Mouse (Mus musculus): ENCODE results near the gene Cadm2. TPM values are rescaled to one million over a fixed set of nuclear protein-coding genes. Genes with fewer than 3 reads are reported as not detected.

The Cadm2 gene
- total RNA-seq, 1 experiment from 2014 or later = not detected

GRCm38 (mm10) chr16:66793067-66793466 is 827.6 kb downstream of the Cadm2 start:
- no peak for ATAC-seq (replicated peaks; ENCODE audit: low read depth, poor library complexity, severe bottlenecking)

DNA sequence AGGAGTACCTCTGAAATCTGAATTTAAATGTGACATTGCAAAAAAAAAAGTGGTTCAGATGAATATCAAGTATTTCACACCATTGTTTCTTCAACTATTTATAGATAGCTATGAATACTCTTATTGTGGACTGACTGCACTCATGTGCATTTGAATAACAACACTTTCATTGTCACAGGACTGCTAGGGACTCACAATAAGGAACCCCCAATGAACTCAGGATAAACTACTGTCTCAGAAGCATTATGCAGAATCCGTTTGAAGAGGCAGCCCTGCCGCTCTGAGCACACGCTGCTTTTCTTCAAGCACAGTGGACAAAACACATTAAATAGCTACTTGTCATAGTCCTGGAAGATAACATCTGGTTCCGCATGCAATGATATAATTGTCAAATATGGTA is 848.8 kb downstream of the Cadm2 start:
- no peak for ATAC-seq (replicated peaks; ENCODE audit: low read depth, poor library complexity, severe bottlenecking)

DNA sequence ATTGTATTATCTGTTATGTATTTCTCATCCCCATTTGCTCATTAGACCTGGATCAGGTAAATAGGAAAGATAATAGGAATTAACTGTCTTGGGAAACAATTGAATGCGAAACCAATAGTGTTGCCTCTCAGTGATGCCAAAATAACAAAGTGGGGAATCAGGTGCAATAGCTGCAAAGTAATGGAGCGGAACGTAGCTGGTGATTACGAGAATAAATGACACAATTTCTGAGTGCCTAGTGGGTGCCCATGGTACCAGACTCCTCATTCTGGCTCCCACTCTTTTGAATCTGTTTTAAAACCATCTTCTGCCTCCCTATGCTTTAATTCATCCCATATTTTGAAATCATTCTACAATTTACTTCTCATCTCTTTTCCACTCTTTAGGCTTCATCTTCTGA is 851.2 kb downstream of the Cadm2 start:
- no peak for ATAC-seq (replicated peaks; ENCODE audit: low read depth, poor library complexity, severe bottlenecking)

- no peak for ATAC-seq (replicated peaks; ENCODE audit: low read depth, poor library complexity, severe bottlenecking)
These were observed 851.9 kb downstream of the Cadm2 start for GRCm38 (mm10) chr16:66768684-66769389.

GRCm38 (mm10) chr16:66761546-66762473 is 858.9 kb downstream of the Cadm2 start:
- no peak for ATAC-seq (replicated peaks; ENCODE audit: low read depth, poor library complexity, severe bottlenecking)

DNA sequence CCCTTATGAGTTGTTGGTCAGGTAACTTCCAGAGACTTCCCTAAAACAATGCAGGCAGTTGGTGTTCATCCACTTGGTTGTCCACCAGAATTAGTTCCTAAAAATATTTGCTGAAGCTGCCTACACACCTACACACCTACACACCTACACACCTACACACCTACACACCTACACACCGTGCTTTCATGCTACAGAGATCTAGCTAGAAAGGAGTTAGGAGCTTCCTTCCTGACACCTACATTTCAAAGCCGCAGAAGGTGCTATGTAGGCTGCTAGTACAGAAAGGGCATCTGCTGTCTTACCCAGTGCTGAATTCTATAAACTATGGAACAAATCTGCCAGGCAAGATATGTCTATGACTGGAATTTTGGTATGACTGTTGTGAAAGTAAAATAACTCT is 872.2 kb downstream of the Cadm2 start:
- ATAC-seq (replicated peaks; ENCODE audit: low read depth, poor library complexity, severe bottlenecking) = no peak

DNA sequence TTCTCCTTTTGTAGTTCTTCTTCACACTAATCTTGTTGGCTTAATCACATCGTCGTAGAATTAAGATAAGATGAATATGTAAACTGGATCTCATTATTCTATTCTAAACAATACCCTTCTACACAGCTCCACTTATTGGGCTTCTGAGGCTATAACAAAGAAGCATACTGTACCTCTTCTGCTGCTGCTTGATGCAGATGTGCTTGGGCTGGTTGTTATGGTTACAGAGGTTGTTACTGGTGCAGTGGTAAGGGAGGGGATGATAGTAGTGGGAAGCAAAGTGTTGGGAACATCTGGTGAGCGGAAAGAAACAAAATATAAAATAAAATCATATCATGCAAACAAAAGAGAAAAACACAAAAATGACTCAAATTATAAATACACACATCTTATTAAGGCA is 889.5 kb downstream of the Cadm2 start:
- no peak for ATAC-seq (replicated peaks; ENCODE audit: low read depth, poor library complexity, severe bottlenecking)

- no peak for ATAC-seq (replicated peaks; ENCODE audit: low read depth, poor library complexity, severe bottlenecking)
These were observed 914.2 kb downstream of the Cadm2 start for GRCm38 (mm10) chr16:66706476-66706875.

GRCm38 (mm10) chr16:66694783-66695182 is 925.9 kb downstream of the Cadm2 start:
- ATAC-seq (replicated peaks; ENCODE audit: low read depth, poor library complexity, severe bottlenecking) = no peak

DNA sequence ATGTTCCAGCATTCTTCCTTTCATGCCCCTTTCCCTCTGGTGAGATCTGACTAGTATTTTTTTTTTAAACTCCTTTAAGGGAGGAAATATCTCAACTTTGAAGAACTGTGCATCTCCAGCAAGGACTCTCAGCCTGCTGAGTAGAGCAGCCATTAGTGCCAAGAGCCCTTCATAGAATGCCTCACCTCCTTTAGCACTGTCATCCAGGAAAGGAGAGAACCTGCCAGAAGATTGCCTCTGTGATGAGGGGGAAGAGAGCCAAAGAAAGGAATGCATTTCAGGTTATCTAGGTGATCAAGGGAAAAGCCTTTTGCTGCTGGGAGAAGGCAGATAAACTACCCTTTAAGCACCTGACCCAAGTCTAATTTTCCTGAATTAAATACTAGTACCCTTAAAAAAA is 943.5 kb downstream of the Cadm2 start:
- no peak for ATAC-seq (replicated peaks; ENCODE audit: low read depth, poor library complexity, severe bottlenecking)

- ATAC-seq (replicated peaks; ENCODE audit: low read depth, poor library complexity, severe bottlenecking) = no peak
These were observed 969.7 kb downstream of the Cadm2 start for GRCm38 (mm10) chr16:66651013-66651362.

DNA sequence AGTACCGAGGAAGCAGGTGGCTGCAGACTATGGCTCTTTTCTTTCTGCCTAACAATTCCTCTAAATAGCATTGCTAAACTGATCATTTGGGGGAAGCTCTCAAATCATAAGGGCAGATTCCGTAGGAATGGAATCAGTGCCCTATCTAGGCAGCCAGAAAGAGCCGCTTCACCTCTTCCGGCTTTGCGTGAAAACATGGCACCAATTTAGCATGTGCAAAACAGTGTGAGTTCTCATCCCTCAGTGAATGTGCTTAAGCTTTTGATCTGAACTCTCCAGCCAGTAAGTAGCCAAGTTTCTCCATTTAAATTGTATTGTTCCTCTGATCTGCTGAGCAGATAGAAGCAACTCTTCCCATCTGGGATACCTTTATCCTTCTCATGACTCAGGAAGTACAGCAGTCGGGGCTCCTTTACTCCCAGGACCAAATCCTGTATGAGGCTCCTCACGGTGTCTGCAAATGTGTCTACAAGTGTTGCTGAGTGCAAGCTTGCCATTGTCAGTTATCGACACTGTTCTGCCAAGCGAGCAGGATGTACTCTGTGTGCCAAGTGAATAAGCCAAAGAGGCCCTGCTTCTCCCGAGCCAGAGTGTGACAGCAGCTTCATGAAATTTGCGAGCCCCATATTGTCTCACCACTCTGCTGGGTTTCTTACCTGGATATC is 970.2 kb downstream of the Cadm2 start:
- ATAC-seq (replicated peaks; ENCODE audit: low read depth, poor library complexity, severe bottlenecking) = no peak

DNA sequence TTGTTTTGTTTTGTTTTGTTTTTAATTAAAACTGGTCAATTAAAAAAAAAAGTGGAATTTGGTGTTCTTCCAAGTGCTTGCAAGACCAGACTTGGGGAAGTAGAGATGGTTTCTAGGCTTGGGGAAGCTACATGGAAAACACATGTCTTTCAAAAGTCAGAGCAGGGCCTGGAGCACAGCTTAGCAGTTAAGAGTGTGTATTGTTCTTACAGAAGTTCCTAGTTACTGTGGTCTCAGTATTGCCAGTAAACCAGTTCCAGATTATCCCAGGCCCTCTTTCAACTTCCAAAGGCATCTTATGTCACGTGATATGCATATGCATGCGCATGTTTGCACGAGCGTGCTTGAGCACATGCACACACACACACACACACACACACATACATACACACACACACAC is 972.9 kb downstream of the Cadm2 start:
- ATAC-seq (replicated peaks; ENCODE audit: low read depth, poor library complexity, severe bottlenecking) = no peak

DNA sequence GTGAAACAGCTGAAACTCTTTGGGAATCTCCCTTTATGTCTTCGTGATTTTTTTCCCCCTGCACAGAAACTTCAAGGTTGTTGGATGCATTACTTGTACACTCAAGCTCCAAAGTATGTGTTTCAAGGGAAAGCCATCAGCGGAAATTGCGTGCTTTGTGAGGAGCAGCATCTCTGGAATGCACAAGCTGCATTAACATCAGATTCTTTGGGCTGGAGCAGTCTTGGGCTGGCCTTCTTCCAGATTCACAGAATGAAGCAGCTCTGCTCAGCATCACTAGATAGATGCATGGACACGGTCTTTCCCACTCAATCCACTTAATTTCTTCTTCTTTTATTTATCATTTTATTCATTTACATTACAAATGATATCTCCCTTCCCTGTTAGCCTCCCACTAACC is 977.1 kb downstream of the Cadm2 start:
- no peak for ATAC-seq (replicated peaks; ENCODE audit: low read depth, poor library complexity, severe bottlenecking)

DNA sequence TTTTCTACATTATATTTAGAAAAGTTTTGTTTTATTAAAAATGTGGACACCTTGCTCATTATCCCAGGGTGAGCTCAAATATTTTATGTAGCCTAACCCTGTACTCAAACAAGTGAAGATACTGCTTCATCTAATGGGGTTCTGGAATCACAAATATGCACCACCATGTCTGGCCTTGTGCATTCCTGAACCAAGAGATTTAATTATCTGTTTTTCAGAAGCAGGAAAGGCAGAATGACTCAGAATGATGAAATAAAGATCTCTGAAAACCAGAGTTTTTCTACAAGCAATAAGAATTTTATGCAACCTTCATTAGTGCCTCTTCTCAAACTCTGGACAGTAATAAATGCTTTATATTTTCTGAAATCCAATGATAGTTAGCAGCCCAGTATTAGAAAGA is 993.2 kb downstream of the Cadm2 start:
- ATAC-seq (replicated peaks; ENCODE audit: low read depth, poor library complexity, severe bottlenecking) = no peak

GRCm38 (mm10) chr16:66622423-66622822 is 998.3 kb downstream of the Cadm2 start:
- ATAC-seq (replicated peaks; ENCODE audit: low read depth, poor library complexity, severe bottlenecking) = no peak

GRCm38 (mm10) chr16:66612624-66613023 is 1008.1 kb downstream of the Cadm2 start:
- ATAC-seq (replicated peaks; ENCODE audit: low read depth, poor library complexity, severe bottlenecking) = no peak

Measured in common myeloid progenitor, adult 5-6 weeks (primary cell).